Comparison of ENCODE assay signal across 8 mouse cellular contexts in the genomic region with DNA sequence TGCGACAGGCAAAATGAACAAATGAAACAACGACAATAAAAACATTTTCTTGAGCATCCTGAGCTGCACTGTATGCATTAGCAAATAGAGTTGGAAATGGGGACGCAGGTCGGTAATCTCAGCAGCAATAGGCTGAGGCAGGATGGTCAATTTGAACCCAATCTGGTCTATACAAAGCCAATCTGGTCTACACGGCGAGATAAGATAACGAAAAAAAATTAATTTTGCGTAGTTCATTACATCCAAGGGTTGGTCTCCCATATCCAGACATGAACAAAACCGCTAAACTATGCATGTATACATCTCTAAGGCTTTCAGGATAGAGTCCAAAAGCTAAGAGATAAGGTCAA. TPM values are rescaled to one million over a fixed set of nuclear protein-coding genes. Genes with fewer than 3 reads are reported as not detected.
A peak's percentile ranks its signal among the peaks of the same experiment; 100 is the strongest.
DNase-seq lines count a peak whose midpoint lies in the region; ATAC-seq and TF ChIP-seq lines count a peak whose summit lies in the region.

No protein-coding gene starts in this region.

- peak overlapping the region; percentile 91 for H3K4me3 ChIP-seq in liver, adult 2 months (ENCODE audit: insufficient read depth, low read depth, low read length)
- H3K4me3 ChIP-seq in embryonic facial prominence, embryonic 14.5 days (ENCODE audit: low read depth, low read length): peak overlapping the region; percentile 94
- peak overlapping the region; percentile 94 for H3K4me3 ChIP-seq in intestine, embryonic 15.5 days (replicated peaks)

- TF ChIP-seq POLR2A in liver, adult 2 months (IDR thresholded peaks at IDR 0.05; ENCODE audit: extremely low read depth, insufficient read depth, low read length): no peak

- H3K4me2 ChIP-seq in embryonic facial prominence, embryonic 14.5 days (ENCODE audit: low read depth, low read length): peak overlapping the region; percentile 65
- peak overlapping the region; percentile 78 for H3K4me2 ChIP-seq in intestine, embryonic 15.5 days (replicated peaks)

- 14% methylated on average over 9 of the region's 9 CpGs for WGBS in liver, adult 2 months
- WGBS in embryonic facial prominence, embryonic 14.5 days: 25% methylated on average over 9 of the region's 9 CpGs
- WGBS in intestine, embryonic 15.5 days: 17% methylated on average over 9 of the region's 9 CpGs

- H3K27me3 ChIP-seq in liver, adult 2 months (ENCODE audit: control insufficient read depth, insufficient read depth, low read length): no peaks in the 10 kb centered on the region
- H3K27me3 ChIP-seq in embryonic facial prominence, embryonic 14.5 days (replicated peaks; ENCODE audit: control insufficient read depth, insufficient read depth, low read length): no peaks in the 10 kb centered on the region
- H3K27me3 ChIP-seq in intestine, embryonic 15.5 days (replicated peaks): no peaks in the 10 kb centered on the region

- DNase-seq in liver, adult 2 months (ENCODE audit: extremely low read depth, low read depth, low spot score): no peak
- no peak for DNase-seq in liver
- no peak for DNase-seq in embryonic facial prominence, embryonic 14.5 days (ENCODE audit: low spot score)
- DNase-seq in neural tube, embryonic 10.5 days (ENCODE audit: extremely low spot score, low spot score): peak; percentile 23
- no peak for DNase-seq in right cerebral cortex, postnatal 14 days
- DNase-seq in kidney, postnatal 36 days: no peak

- H3K9ac ChIP-seq in liver, adult 2 months (ENCODE audit: low read depth, low read length): no peak overlapping the region
- peak overlapping the region; percentile 80 for H3K9ac ChIP-seq in embryonic facial prominence, embryonic 14.5 days (ENCODE audit: low read depth, low read length)
- H3K9ac ChIP-seq in intestine, embryonic 15.5 days: peak overlapping the region; percentile 80

- peak; percentile 5; the same call in 1 of the 2 replicates for ATAC-seq in embryonic facial prominence, embryonic 14.5 days (ENCODE audit: low read depth)
- ATAC-seq in intestine, embryonic 15.5 days: no peak; the same call in 1 of the 2 replicates
- ATAC-seq in inflammation-experienced regulatory T-cells, adult 6 months: no peak

- no peaks in the 10 kb centered on the region for H3K79me2 ChIP-seq in liver, adult 2 months (ENCODE audit: control insufficient read depth, insufficient read depth, low read length)

- peak overlapping the region; percentile 77 for H3K27ac ChIP-seq in liver, adult 2 months (replicated peaks; ENCODE audit: insufficient read depth, low read depth, low read length)
- peak overlapping the region; percentile 74 for H3K27ac ChIP-seq in embryonic facial prominence, embryonic 14.5 days (replicated peaks; ENCODE audit: low read depth, low read length)
- H3K27ac ChIP-seq in intestine, embryonic 15.5 days: peak overlapping the region; percentile 87

- no peaks in the 10 kb centered on the region for H3K9me3 ChIP-seq in embryonic facial prominence, embryonic 14.5 days (ENCODE audit: control insufficient read depth, low read length)
- no peaks in the 10 kb centered on the region for H3K9me3 ChIP-seq in intestine, embryonic 15.5 days

- TF ChIP-seq CTCF in liver, adult 2 months (IDR thresholded peaks at IDR 0.05; ENCODE audit: low read depth, low read length): no peak

- H3K36me3 ChIP-seq in liver, adult 2 months (ENCODE audit: control insufficient read depth, insufficient read depth, low read length): no peaks in the 10 kb centered on the region
- H3K36me3 ChIP-seq in embryonic facial prominence, embryonic 14.5 days (ENCODE audit: control insufficient read depth, insufficient read depth, low read length): no peaks in the 10 kb centered on the region
- no peaks in the 10 kb centered on the region for H3K36me3 ChIP-seq in intestine, embryonic 15.5 days

- H3K4me1 ChIP-seq in liver, adult 2 months (ENCODE audit: control insufficient read depth, insufficient read depth, low read length): peaks cover 2% of the 10 kb centered on the region; the same call in 1 of the 2 replicates
- H3K4me1 ChIP-seq in embryonic facial prominence, embryonic 14.5 days (ENCODE audit: control insufficient read depth, insufficient read depth, low read length): peaks cover 5% of the 10 kb centered on the region; the same call in 1 of the 2 replicates
- no peaks in the 10 kb centered on the region for H3K4me1 ChIP-seq in intestine, embryonic 15.5 days (replicated peaks)

RNA-seq across cellular contexts. Expression of a gene that starts 0.4 kb away (rescaled TPM):
- 4.7 and 4.9 TPM in 2 replicates for total RNA-seq in liver, adult 2 months (2014; rRNA removed)
- 2.7 and 3.1 TPM in 2 replicates for polyA plus RNA-seq in liver, adult 2 months (2012; rRNA removed)
- 16.5 and 19.1 TPM in 2 replicates for polyA plus RNA-seq in embryonic facial prominence, embryonic 14.5 days (2014; fragmentation: Nextera tagmentation; extraction: Ambion mirVana)
- polyA plus RNA-seq in intestine, embryonic 15.5 days (2015; fragmentation: Nextera tagmentation; extraction: Ambion mirVana): 35.3 TPM in 2 replicates
- 10 to 100 TPM; 10.4 to 14.4 (median 12.0) TPM for polyA plus RNA-seq in inflammation-experienced regulatory T-cells, adult 6 months (2017; shearing (Covaris generic))
